Mouse (Mus musculus) midbrain, embryonic 16.5 days (tissue): ENCODE measurements at regions not wholly inside any gene's neighbourhood (a gene's known extent, or its start where the extent isn't known, plus 50 kb on each side); places are given as distances from the start of the nearest gene placed in this dataset.

Experiments used
- ATAC-seq: fragments of 200-750 bp; cut with Nextera tagmentation; 2 replicates; pipeline ENCODE4 v1.8.0; 2017; ENCODE audit warnings: moderate TSS enrichment
- H3K27ac ChIP-seq: fragments of 300-500 bp; sonication (generic); 2 replicates; pipeline ENCODE4 v1.5.1; 2014; ENCODE audit warnings: mild to moderate bottlenecking, low read length, mixed read lengths
- H3K27me3 ChIP-seq: fragments of 300-500 bp; sonication (generic); 2 replicates; pipeline ENCODE4 v1.6.1; 2014; ENCODE audit warnings: low read depth, low read length, mixed read lengths; ENCODE audit not compliant: control insufficient read depth, insufficient read depth
- H3K36me3 ChIP-seq: fragments of 300-500 bp; sonication (generic); 2 replicates; pipeline ENCODE4 v1.6.1; 2014; ENCODE audit warnings: mild to moderate bottlenecking, low read length, moderate library complexity, mixed read lengths; ENCODE audit not compliant: control insufficient read depth, insufficient read depth
- H3K4me1 ChIP-seq: fragments of 300-500 bp; sonication (generic); 2 replicates; pipeline ENCODE4 v1.6.1; 2014; ENCODE audit warnings: mild to moderate bottlenecking, low read length, mixed read lengths; ENCODE audit not compliant: control insufficient read depth, insufficient read depth
- H3K4me2 ChIP-seq: fragments of 300-500 bp; sonication (generic); 2 replicates; pipeline ENCODE4 v1.6.1; 2014; ENCODE audit warnings: mild to moderate bottlenecking, low read length, mixed read lengths
- H3K4me3 ChIP-seq: fragments of 300-500 bp; sonication (generic); 2 replicates; pipeline ENCODE4 v1.5.1; 2014; ENCODE audit warnings: low read depth, mild to moderate bottlenecking, low read length, moderate library complexity, mixed read lengths
- H3K9ac ChIP-seq: fragments of 300-500 bp; sonication (generic); 2 replicates; pipeline ENCODE4 v1.6.1; 2014; ENCODE audit warnings: low read depth, low read length, mixed read lengths
- H3K9me3 ChIP-seq: fragments of 300-500 bp; sonication (generic); replicated peaks from 2 replicates; pipeline ENCODE4 v1.6.1; 2014; ENCODE audit warnings: mild to moderate bottlenecking, low read length, mixed read lengths; ENCODE audit not compliant: control insufficient read depth, poor library complexity, severe bottlenecking
- WGBS: fragments of 180-500 bp; shearing (Covaris S2); extraction: QIAGEN DNeasy Blood & Tissue Kit; methylation state at CpG from one replicate; pipeline ENCODE4 v1.1.7; 2014; 5-methylcytosine and 5-hydroxymethylcytosine counted together

DNA sequence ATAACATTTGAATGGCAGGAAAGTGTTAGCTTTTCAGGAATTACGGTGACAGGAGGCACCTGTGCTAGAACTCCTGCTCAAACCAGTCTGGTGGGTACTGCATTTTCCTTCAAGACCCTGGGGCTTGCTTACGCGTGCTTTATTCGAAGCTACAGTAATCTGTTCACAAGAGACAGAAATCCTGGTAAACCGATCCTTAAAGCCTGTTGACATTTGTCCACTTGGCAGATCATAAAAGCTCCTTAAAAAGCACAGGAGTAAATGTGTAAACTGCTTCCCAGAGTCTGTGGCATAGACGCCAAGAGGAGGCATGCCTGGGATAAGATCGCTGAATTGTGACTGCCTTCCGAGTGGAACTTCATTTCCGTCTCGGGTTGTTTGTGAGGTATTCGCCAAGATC lies 130.5 kb downstream of the Rpl36a-ps1 start:
- H3K27ac ChIP-seq: no peak overlapping the region
- H3K36me3 ChIP-seq: no peaks in the 10 kb centered on the region
- no peak overlapping the region for H3K4me3 ChIP-seq
- no peak overlapping the region for H3K4me2 ChIP-seq
- no peak overlapping the region for H3K9ac ChIP-seq
- no peaks in the 10 kb centered on the region for H3K4me1 ChIP-seq
- no peak for ATAC-seq
- no peaks in the 10 kb centered on the region for H3K27me3 ChIP-seq
- no peaks in the 10 kb centered on the region for H3K9me3 ChIP-seq
- 78% methylated on average over 11 of the region's 11 CpGs for WGBS

DNA sequence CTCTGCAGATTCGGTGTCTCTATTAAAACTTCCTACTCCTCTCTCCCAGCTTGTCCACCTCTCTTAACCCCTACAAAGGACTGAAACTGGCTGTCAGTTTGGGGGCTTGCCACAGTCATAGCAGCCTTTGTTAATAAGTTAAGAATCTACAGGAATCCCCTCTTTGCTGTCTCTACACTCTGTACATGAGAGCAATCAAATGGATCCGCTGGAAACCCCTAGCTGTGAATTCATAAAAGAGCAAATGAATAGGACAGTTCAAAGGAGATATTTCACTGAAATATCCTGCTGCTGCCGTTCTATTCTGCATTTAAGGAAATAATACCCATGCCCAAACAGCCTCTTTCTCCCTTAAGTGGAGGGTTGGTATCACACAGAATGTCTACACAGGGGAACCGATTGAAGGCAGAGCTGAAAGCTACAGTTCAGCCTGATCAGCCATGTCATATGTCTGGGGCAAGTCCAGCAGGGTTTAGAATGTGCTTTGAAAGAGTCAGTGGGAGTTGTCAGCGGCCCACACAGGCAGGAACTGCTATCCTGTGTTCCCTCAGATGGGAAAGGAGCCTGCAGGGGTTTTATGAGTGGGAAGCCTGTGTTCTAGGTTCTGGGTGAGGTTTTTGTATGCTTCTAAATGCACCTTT lies 131.9 kb downstream of the Rpl36a-ps1 start:
- WGBS: 28% methylated on average over 5 of the region's 5 CpGs
- H3K4me1 ChIP-seq: no peaks in the 10 kb centered on the region
- no peaks in the 10 kb centered on the region for H3K9me3 ChIP-seq
- H3K27me3 ChIP-seq: no peaks in the 10 kb centered on the region
- no peak overlapping the region for H3K9ac ChIP-seq
- H3K27ac ChIP-seq: no peak overlapping the region
- ATAC-seq: peak; percentile 84
- no peak overlapping the region for H3K4me3 ChIP-seq
- H3K36me3 ChIP-seq: no peaks in the 10 kb centered on the region
- H3K4me2 ChIP-seq: no peak overlapping the region

DNA sequence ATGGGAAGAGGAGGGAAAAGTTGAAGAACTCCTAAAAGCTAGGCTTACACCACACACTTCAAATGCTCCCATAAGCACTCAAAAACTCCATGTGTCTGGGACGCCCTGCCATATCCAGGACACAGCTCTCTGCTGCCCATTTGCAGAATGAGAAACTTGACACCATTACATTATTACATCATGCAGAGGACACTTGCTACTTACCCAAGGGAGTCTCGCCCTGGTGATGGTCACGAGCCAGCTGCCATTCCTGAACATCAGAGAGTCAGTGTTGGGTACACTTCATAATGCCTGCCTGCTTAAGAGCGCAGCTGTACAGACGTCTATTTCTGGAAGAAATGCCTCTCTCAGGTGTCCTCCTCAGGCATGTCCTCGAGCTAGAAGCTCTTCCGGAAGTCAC lies 135.3 kb downstream of the Rpl36a-ps1 start:
- Histone ChIP-seq H3K27ac (no peak overlapping the region), H3K4me3 (no peak overlapping the region), H3K9ac (no peak overlapping the region), H3K4me1 (no peaks in the 10 kb centered on the region), H3K9me3 (no peaks in the 10 kb centered on the region), H3K27me3 (no peaks in the 10 kb centered on the region; the same call in 1 of the 2 replicates), H3K36me3 (no peaks in the 10 kb centered on the region), H3K4me2 (no peak overlapping the region)
- 88% methylated on average over 7 of the region's 7 CpGs for WGBS
- ATAC-seq: no peak

DNA sequence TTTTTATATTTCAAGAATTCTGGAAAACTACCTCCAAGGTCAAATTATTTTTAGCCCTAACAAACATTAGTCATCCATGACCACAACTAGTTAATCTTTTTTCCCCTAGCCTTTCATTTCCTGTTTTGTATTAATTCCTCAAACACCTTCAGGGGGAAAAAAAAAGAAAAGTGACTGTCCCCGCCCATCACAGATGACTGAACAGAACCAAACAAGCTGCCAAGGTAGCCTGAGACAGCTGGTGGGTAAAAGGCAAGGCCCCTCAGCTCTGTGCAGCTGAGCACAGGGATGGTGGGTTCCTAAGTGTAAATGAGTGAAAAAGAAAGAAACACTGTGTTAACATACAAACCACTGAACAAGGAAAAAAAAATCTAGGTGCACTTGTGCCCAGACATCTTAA lies 145.6 kb downstream of the Rpl36a-ps1 start:
- no peak for ATAC-seq
- H3K4me2 ChIP-seq: no peak overlapping the region
- no peaks in the 10 kb centered on the region for H3K9me3 ChIP-seq
- WGBS: 52% methylated on average over 1 of the region's 1 CpGs
- H3K4me3 ChIP-seq: no peak overlapping the region
- no peak overlapping the region for H3K9ac ChIP-seq
- H3K27me3 ChIP-seq: no peaks in the 10 kb centered on the region
- H3K4me1 ChIP-seq: no peaks in the 10 kb centered on the region
- H3K27ac ChIP-seq: no peak overlapping the region
- H3K36me3 ChIP-seq: no peaks in the 10 kb centered on the region

DNA sequence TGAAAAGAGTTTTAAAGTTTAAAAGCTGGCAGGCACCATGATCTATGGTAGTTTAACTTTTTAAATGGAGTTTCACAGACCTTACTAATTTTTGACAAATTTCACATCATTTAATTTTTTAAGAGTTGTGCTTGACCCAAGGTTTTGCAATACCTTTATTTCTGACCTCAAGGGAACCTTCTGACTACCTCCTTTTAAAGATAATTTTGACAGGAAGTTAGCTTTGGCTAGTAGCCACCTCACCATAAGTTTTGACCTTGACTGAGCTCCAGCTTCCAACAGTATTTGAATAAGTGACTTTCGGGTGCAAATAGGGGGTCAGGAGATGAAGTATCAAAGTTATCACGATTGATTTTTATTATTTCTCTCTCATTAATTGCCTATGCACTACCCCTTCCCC lies 149.9 kb downstream of the Rpl36a-ps1 start:
- H3K4me3 ChIP-seq: no peak overlapping the region

DNA sequence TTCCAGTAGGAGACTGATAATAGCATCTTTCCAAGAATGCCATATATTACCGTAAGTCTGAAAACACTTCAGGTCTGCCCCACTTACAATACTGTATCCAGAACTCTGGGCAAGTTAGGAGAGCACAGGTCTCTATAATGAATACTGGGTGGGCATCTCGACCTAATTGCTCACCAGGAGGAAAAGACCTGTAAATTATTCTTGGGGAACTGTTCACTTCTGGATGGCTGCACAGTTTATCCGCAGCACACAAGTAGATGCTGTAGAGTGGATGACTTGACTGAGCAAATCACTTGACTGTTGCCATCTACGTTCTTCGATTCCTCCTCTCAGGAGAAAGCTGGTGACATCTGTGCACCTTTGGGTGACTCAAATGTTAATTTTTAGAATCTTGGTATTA lies 159.8 kb downstream of the Rpl36a-ps1 start:
- H3K9me3 ChIP-seq: no peaks in the 10 kb centered on the region
- H3K27me3 ChIP-seq: no peaks in the 10 kb centered on the region
- no peak overlapping the region for H3K27ac ChIP-seq
- H3K4me1 ChIP-seq: 0 out of 2 replicates have a peak, but pooled peaks cover 4% of the 10 kb centered on the region
- no peaks in the 10 kb centered on the region for H3K36me3 ChIP-seq
- H3K9ac ChIP-seq: no peak overlapping the region
- no peak for ATAC-seq
- H3K4me2 ChIP-seq: no peak overlapping the region
- WGBS: 88% methylated on average over 5 of the region's 5 CpGs
- no peak overlapping the region for H3K4me3 ChIP-seq

More for the DNA sequence above, 149.9 kb downstream of the Rpl36a-ps1 start:
- Histone ChIP-seq H3K9me3 (no peaks in the 10 kb centered on the region), H3K36me3 (no peaks in the 10 kb centered on the region), H3K4me1 (no peaks in the 10 kb centered on the region), H3K27me3 (no peaks in the 10 kb centered on the region), H3K9ac (no peak overlapping the region), H3K4me2 (no peak overlapping the region), H3K27ac (no peak overlapping the region)
- no peak for ATAC-seq
- WGBS: 91% methylated on average over 2 of the region's 2 CpGs

GRCm38 (mm10) chr14:98833230-98833999 lies 160.7 kb downstream of the Rpl36a-ps1 start:
- H3K9me3 ChIP-seq: no peaks in the 10 kb centered on the region
- no peak overlapping the region for H3K4me3 ChIP-seq
- H3K27ac ChIP-seq: no peak overlapping the region
- ATAC-seq: 0 out of 2 replicates have a peak, but pooled peaks have one; percentile 48
- H3K4me2 ChIP-seq: no peak overlapping the region
- H3K9ac ChIP-seq: no peak overlapping the region
- H3K4me1 ChIP-seq: 0 out of 2 replicates have a peak, but pooled peaks cover 4% of the 10 kb centered on the region
- WGBS: 60% methylated on average over 13 of the region's 13 CpGs
- no peaks in the 10 kb centered on the region for H3K27me3 ChIP-seq
- no peaks in the 10 kb centered on the region for H3K36me3 ChIP-seq

DNA sequence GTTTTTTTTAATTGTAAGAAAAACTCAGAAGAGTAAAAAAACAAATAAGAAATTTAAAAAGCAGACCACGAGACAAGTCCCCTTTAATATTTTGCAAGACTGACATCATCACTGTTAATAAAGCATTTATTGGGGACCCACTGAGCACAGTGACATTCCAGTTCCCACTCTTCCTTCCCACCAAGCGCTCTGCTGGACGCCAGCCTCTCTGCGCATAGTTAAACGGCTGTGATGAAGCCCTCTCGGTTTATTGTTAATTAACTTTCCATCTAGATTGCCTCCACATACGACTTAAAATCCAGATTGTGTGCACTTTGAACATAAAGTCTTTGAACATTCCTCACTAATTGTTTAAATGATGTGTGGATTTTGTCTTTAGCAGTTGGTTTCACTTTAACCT lies 161.7 kb downstream of the Rpl36a-ps1 start:
- no peaks in the 10 kb centered on the region for H3K9me3 ChIP-seq
- H3K4me2 ChIP-seq: no peak overlapping the region
- no peak overlapping the region for H3K4me3 ChIP-seq
- H3K4me1 ChIP-seq: 0 out of 2 replicates have a peak, but pooled peaks cover 4% of the 10 kb centered on the region
- H3K36me3 ChIP-seq: no peaks in the 10 kb centered on the region
- WGBS: 37% methylated on average over 7 of the region's 7 CpGs
- no peaks in the 10 kb centered on the region for H3K27me3 ChIP-seq
- ATAC-seq: no peak
- H3K27ac ChIP-seq: no peak overlapping the region
- no peak overlapping the region for H3K9ac ChIP-seq

- 51% methylated on average over 5 of the region's 5 CpGs for WGBS
Observed at GRCm38 (mm10) chr14:98829958-98830633, 164.0 kb downstream of the Rpl36a-ps1 start.

More at GRCm38 (mm10) chr14:98829958-98830633, 164.0 kb downstream of the Rpl36a-ps1 start:
- no peak overlapping the region for H3K27ac ChIP-seq
- H3K4me2 ChIP-seq: no peak overlapping the region
- no peak overlapping the region for H3K4me3 ChIP-seq
- no peaks in the 10 kb centered on the region for H3K27me3 ChIP-seq
- H3K36me3 ChIP-seq: no peaks in the 10 kb centered on the region
- H3K9ac ChIP-seq: no peak overlapping the region
- H3K9me3 ChIP-seq: no peaks in the 10 kb centered on the region
- no peak for ATAC-seq
- H3K4me1 ChIP-seq: 0 out of 2 replicates have a peak, but pooled peaks cover 4% of the 10 kb centered on the region
